Mouse (Mus musculus) adrenal gland, adult (tissue): Measurements from ENCODE around the gene Fbn1.
A peak's percentile ranks its signal among the peaks of the same experiment; 100 is the strongest.

ENCODE experiments used
- DNase-seq, 2 experiments: peaks; one replicate each; pipeline ENCODE4 v3.0.0; 2022 to 2023; ENCODE audit warnings: low spot score in 1 of 2; ENCODE audit not compliant: inconsistent age in 2 of 2

The Fbn1 gene

DNA sequence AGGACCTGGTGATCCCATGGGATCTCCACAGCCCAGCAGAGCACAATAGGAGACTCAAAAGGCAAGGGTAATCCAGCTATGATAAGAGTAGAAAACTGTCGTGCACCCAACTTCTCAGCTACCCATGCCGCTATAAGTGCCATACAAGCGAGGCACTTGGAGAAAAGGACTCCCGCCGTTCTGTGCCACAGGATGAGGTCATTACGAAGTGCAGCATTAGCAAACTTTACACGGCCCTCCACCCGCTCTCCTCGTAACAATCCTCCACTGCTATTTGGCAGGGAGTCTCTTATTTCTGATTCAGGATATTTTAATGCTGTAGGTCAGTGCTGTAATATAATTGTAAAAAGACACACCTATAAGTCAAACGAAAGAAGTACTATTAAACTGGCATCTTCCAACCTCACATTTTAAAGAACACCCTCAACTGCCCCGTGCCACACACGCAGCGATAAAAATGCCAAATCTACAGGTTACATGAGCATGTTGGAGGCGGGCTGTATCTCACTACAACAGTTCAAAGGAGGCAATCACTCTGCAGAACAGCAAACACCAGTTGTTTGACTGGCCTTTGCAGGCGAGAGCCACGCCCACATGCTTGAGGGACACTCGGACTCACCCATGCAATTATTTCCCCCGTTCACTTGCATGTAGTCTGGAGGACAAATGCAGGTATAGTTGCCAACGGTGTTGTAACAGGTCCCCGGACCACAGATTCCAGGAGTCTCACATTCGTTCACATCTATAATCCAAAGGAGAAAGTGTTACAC is 165.4 kb downstream of the Fbn1 start:
- no peak for DNase-seq

- no peak for DNase-seq
Observed at GRCm38 (mm10) chr2:125340381-125340780, 167.4 kb downstream of the Fbn1 start.

- DNase-seq, result no peak
Observed at GRCm38 (mm10) chr2:125337239-125337638, 170.6 kb downstream of the Fbn1 start.

GRCm38 (mm10) chr2:125335206-125335605 is 172.6 kb downstream of the Fbn1 start:
- DNase-seq, result no peak

- DNase-seq, result peak; percentile 8 to 71
Observed at GRCm38 (mm10) chr2:125334163-125334562, 173.6 kb downstream of the Fbn1 start.

GRCm38 (mm10) chr2:125331581-125331980 is 176.2 kb downstream of the Fbn1 start:
- peak in 1 of 2 experiments; percentile 21 for DNase-seq

GRCm38 (mm10) chr2:125330506-125330905 is 177.3 kb downstream of the Fbn1 start:
- no peak for DNase-seq

- DNase-seq, result peak in 1 of 2 experiments; percentile 29
Observed at GRCm38 (mm10) chr2:125325125-125325855, 182.5 kb downstream of the Fbn1 start.

GRCm38 (mm10) chr2:125324455-125324854 is 183.3 kb downstream of the Fbn1 start:
- DNase-seq, result no peak

GRCm38 (mm10) chr2:125323347-125323746 is 184.4 kb downstream of the Fbn1 start:
- no peak for DNase-seq

DNA sequence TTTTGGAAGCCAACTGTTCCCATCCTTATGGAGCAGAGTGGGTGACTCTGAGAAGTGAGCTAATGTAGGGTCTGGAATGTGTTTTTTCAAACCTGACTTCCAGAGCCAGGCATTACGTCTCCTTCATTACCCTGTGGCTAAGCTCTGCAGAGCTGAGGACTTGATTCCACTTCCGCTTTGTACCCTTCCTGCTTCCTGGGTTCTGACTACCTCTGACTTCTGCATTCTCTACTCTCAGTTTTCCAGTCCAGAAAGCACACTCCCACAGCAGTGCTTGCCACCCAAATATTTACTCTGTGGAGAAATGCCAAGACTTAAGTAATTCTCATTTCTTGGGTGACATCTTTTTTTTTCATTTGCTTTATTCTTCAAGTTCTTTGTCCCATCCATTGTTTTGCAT is 185.2 kb downstream of the Fbn1 start:
- no peak for DNase-seq

GRCm38 (mm10) chr2:125321071-125321470 is 186.7 kb downstream of the Fbn1 start:
- DNase-seq, result no peak

- DNase-seq, result no peak
Observed at GRCm38 (mm10) chr2:125319651-125320050, 188.1 kb downstream of the Fbn1 start.

GRCm38 (mm10) chr2:125318371-125319061 is 189.3 kb downstream of the Fbn1 start:
- DNase-seq, result no peak

- no peak for DNase-seq
Observed at GRCm38 (mm10) chr2:125315203-125315602, 192.6 kb downstream of the Fbn1 start.

DNA sequence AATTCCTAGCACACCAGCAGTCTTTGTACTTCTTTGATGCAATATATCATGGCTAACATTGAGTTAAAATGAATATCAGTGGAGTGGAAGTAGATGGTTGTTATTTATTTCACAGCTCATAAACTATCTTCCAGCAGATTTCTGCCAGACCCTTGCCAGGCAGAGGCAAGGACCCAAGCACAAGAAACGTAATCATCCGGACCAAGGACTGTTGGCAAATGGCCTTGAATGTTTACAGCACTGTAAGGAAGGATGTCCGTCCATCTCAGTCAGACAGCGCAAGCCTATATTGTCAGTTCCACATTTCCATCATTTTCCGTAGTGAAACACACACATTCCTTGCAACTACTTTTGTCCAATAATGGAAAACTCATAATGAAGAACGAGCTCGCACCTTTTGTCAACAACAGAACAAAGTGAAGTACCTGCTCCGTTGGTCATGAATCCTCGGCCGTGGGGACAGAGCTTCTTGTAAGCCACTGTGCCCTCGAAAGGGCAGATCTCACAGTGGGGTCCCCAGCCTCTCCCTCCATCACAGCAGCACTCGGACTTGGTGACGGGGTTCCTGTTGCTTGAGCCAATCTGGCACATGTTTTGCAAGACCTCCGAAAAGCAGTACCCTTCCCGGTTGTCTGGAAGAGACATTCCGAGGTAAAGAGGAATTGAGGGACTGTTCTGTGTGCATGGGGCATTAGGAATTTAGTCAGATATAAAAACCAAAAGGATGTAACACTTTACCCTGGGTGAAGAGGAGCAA is 193.4 kb downstream of the Fbn1 start:
- no peak for DNase-seq

DNA sequence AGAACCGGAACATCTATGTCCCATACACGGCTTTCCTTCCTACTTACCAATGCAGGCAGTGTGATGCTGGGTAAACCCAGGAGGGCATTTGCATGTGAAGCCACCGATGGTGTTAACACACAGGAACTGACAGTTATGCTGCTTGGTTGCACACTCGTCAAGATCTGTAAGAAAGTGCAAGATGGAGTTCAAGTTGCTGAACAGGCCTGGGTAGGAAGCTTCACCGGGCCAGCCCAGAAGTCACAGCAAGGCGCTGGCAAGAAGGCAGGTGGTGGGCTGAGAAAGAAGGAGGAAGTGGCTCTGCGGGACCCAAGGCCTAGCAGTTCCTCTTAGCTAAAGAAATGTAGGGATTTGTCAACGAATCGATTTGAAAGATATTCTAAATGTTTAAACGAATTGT is 198.1 kb downstream of the Fbn1 start:
- no peak for DNase-seq

DNA sequence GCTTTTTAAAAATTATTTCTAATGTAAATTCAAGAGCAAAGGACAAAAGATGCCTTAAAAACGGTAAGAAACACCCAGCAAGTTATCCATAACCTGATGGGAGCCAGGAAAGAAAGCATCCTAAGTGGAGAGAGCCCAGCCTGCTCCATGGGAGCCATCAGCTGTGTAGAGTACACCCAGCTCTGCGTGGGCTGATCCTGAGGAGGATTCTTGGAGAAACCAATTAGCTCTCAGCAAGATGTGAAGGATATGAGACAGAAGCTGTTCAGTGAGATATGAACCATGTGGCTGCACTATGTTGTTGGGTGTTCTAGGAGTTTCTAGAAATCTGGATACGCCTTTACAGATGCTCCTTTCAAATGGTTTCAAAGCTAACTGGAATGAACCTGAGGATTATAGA is 202.1 kb downstream of the Fbn1 start:
- no peak for DNase-seq

GRCm38 (mm10) chr2:125304746-125305145 is 203.0 kb downstream of the Fbn1 start:
- no peak for DNase-seq

GRCm38 (mm10) chr2:125303764-125304384 is 203.9 kb downstream of the Fbn1 start:
- peak in 1 of 2 experiments; percentile 28 for DNase-seq

GRCm38 (mm10) chr2:125302625-125302924 is 205.2 kb downstream of the Fbn1 start:
- no peak for DNase-seq
